Mouse (Mus musculus) midbrain, embryonic 13.5 days (tissue): Measurements from ENCODE around the gene Rhox4c. TPM values are rescaled to one million over a fixed set of nuclear protein-coding genes. Genes with fewer than 3 reads are reported as not detected.
"Not testable (repeated sequence)": the region's sequence is repeated elsewhere in the genome, so short reads cannot be mapped to it uniquely, and the experiment has no call there.

Experiments
- ATAC-seq: fragments of 200-750 bp; cut with Nextera tagmentation; 2 replicates; pipeline ENCODE4 v1.8.0; 2017; ENCODE audit warnings: mild to moderate bottlenecking, moderate TSS enrichment, moderate library complexity
- H3K27ac ChIP-seq: fragments of 300-500 bp; sonication (generic); 2 replicates; pipeline ENCODE4 v1.5.1; 2015; ENCODE audit warnings: inconsistent platforms, mild to moderate bottlenecking, moderate library complexity
- H3K27me3 ChIP-seq: fragments of 300-500 bp; sonication (generic); 2 replicates; pipeline ENCODE4 v1.6.1; 2015; ENCODE audit warnings: mild to moderate bottlenecking, inconsistent platforms
- H3K36me3 ChIP-seq: fragments of 300-500 bp; sonication (generic); 2 replicates; pipeline ENCODE4 v1.6.1; 2015; ENCODE audit warnings: mild to moderate bottlenecking, inconsistent platforms
- H3K4me1 ChIP-seq: fragments of 300-500 bp; sonication (generic); replicated peaks from 2 replicates; pipeline ENCODE4 v1.6.1; 2015; ENCODE audit warnings: inconsistent platforms
- H3K4me2 ChIP-seq: fragments of 300-500 bp; sonication (generic); replicated peaks from 2 replicates; pipeline ENCODE4 v1.6.1; 2015; ENCODE audit warnings: moderate library complexity, mild to moderate bottlenecking, inconsistent platforms
- H3K4me3 ChIP-seq: fragments of 300-500 bp; sonication (generic); replicated peaks from 2 replicates; pipeline ENCODE4 v1.5.1; 2015; ENCODE audit warnings: mild to moderate bottlenecking, inconsistent platforms
- H3K9ac ChIP-seq: fragments of 300-500 bp; sonication (generic); replicated peaks from 2 replicates; pipeline ENCODE4 v1.6.1; 2015; ENCODE audit warnings: mild to moderate bottlenecking, inconsistent platforms
- H3K9me3 ChIP-seq: fragments of 300-500 bp; sonication (generic); 2 replicates; pipeline ENCODE4 v1.6.1; 2016; ENCODE audit warnings: mild to moderate bottlenecking, inconsistent platforms
- WGBS: fragments of 180-500 bp; shearing (Covaris S2); methylation state at CpG from one replicate; pipeline ENCODE4 v1.1.7; 2015; 5-methylcytosine and 5-hydroxymethylcytosine counted together
- polyA plus RNA-seq: library from polyadenylated mRNA; unstranded; fragments of >200 nt; fragmentation: Nextera tagmentation; extraction: Ambion mirVana; gene quantifications from 2 replicates; pipeline ENCODE4 v1.2.1, GENCODE M21; 2015

Rhox4c gene
- polyA plus RNA-seq = not detected in 2 replicates

DNA sequence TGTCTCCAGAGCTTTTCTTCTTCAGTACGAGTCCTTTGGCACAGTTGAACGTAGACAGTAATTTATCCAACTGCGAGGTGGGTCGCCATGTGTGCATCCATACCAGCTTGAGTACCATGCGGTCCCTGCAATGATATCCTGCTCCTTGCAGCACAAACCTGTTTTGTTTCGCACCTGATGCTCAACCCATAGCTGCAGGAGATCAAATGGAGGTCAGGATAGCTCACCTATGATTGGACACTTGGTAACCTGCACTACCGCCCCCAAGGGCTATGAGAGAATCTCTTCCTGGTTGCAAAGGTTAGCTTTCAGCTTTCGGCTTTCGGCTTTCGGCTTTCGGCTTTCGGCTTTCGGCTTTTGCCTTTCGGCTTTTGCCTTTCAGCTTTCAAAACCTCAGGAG, at the start of gene Rhox4c:
Rhox4c (plus strand) TSS at position 301 of the 400 bp plus-strand sequence.
- not testable (repeated sequence) for H3K4me2 ChIP-seq, ATAC-seq, H3K27me3 ChIP-seq, H3K4me1 ChIP-seq, H3K27ac ChIP-seq, H3K4me3 ChIP-seq, H3K9ac ChIP-seq, H3K9me3 ChIP-seq, H3K36me3 ChIP-seq
- 93% methylated on average over 14 of the region's 14 CpGs for WGBS

DNA sequence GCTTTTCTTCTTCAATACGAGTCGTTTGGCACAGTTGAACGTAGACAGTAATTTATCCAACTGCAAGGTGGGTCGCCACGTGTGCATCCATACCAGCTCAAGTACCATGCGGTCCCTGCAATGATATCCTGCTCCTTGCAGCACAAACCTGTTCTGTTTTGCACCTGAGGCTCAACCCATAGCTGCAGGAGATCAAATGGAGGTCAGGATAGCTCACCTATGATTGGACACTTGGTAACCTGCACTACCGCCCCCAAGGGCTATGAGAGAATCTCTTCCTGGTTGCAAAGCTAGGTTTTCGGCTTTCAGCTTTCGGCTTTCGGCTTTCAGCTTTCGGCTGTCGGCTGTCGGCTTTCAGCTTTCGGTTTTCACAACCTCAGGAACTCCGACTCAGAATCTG, 47.9 kb upstream of the Rhox4c start, which contains the start of gene Rhox4b:
Rhox4b (plus strand) TSS at position 301 of the 400 bp plus-strand sequence.
- not testable (repeated sequence) for H3K27me3 ChIP-seq, H3K4me3 ChIP-seq, ATAC-seq, H3K9me3 ChIP-seq, H3K36me3 ChIP-seq, H3K4me2 ChIP-seq, H3K27ac ChIP-seq, H3K9ac ChIP-seq, H3K4me1 ChIP-seq
- WGBS = 90% methylated on average over 14 of the region's 15 CpGs

DNA sequence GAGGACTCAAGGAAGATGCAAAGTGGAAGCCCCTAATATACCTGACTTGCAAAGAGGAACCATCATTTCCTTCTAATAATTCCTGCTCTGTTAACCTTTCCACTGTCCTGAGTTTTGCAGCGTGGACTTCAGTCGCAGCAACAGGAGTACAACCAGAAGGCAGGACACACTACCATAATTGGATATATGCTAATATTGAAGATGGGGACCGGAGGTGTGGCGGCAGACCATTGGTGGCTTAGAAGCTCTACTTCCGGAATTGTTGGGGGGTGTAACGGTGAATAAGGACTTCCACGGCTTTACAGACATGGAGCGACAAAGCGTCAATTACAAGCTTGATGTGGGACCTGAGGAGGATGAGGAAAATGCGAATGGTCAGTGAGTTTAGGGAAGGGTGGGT, 26.8 kb upstream of the Rhox4c start, which contains the start of gene Rhox2c:
Rhox2c (plus strand) TSS at position 301 of the 400 bp plus-strand sequence.
- H3K9ac ChIP-seq, H3K9me3 ChIP-seq, H3K27ac ChIP-seq, H3K36me3 ChIP-seq, H3K4me1 ChIP-seq, H3K4me3 ChIP-seq, H3K27me3 ChIP-seq, ATAC-seq, H3K4me2 ChIP-seq: not testable (repeated sequence)
- WGBS = 91% methylated on average over 7 of the region's 10 CpGs

DNA sequence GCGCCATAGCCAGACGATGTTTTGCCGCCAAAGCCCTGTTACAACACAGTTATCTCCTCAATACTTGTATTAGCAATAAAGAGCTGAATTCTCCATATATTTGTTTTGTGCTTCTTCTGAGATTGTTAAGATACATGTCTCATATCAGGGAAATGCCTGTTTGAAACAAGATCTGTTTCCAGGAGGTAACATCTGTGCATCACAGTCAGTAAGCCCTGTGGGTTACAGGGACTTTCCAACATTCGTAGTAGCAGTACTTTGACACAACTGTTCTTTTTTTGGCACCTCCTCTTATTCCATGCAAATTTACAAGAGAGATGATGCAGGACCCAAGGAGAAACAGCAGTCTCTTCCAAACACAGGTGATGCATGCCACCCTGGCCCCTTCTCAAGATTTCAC, 21.9 kb upstream of the Rhox4c start, which contains the start of gene Rhox3c:
Rhox3c (plus strand) TSS at position 301 of the 400 bp plus-strand sequence.
- H3K27me3 ChIP-seq, ATAC-seq, H3K4me3 ChIP-seq, H3K27ac ChIP-seq, H3K9ac ChIP-seq, H3K36me3 ChIP-seq, H3K4me2 ChIP-seq, H3K4me1 ChIP-seq, H3K9me3 ChIP-seq: not testable (repeated sequence)
- WGBS = 95% methylated on average over 3 of the region's 4 CpGs

DNA sequence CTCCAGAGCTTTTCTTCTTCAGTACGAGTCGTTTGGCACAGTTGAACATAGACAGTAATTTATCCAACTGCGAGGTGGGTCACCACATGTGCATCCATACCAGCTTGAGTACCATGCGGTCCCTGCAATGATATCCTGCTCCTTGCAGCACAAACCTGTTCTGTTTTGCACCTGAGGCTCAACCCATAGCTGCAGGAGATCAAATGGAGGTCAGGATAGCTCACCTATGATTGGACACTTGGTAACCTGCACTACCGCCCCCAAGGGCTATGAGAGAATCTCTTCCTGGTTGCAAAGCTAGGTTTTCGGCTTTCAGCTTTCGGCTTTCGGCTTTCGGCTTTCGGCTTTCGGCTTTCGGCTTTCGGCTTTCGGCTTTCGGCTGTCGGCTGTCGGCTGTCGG, 33.9 kb downstream of the Rhox4c start, which contains the start of gene Rhox4d:
Rhox4d (plus strand) TSS at position 301 of the 400 bp plus-strand sequence.
- H3K27ac ChIP-seq, H3K4me1 ChIP-seq, H3K27me3 ChIP-seq, H3K9ac ChIP-seq, H3K9me3 ChIP-seq, ATAC-seq, H3K36me3 ChIP-seq, H3K4me2 ChIP-seq, H3K4me3 ChIP-seq: not testable (repeated sequence)
- WGBS = 88% methylated on average over 16 of the region's 18 CpGs

DNA sequence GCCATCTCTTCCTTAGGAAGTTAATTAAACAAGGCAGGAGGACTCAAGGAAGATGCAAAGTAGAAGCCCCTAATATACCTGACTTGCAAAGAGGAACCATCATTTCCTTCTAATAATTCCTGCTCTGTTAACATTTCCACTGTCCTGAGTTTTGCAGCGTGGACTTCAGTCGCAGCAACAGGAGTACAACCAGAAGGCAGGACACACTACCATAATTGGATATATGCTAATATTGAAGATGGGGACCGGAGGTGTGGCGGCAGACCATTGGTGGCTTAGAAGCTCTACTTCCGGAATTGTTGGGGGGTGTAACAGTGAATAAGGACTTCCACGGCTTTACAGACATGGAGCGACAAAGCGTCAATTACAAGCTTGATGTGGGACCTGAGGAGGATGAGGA, 50.0 kb downstream of the Rhox4c start, which contains the start of gene Rhox2e:
Rhox2e (plus strand) TSS at position 301 of the 400 bp plus-strand sequence.
- H3K9me3 ChIP-seq, H3K4me3 ChIP-seq, H3K27ac ChIP-seq, H3K4me2 ChIP-seq, H3K36me3 ChIP-seq, H3K9ac ChIP-seq, ATAC-seq, H3K27me3 ChIP-seq, H3K4me1 ChIP-seq: not testable (repeated sequence)
- 92% methylated on average over 2 of the region's 8 CpGs for WGBS

Other genes with a start within 250 kb of the Rhox4c start
- gene Rhox2a, start 235.4 kb upstream of the Rhox4c start, polyA plus RNA-seq = not detected in 2 replicates
- gene Rhox3a, start 230.4 kb upstream of the Rhox4c start, polyA plus RNA-seq = not detected in 2 replicates
- not detected in 2 replicates for gene Rhox4a, start 215.0 kb upstream of the Rhox4c start, polyA plus RNA-seq
- not detected in 2 replicates for gene Rhox3a2, start 100.3 kb upstream of the Rhox4c start, polyA plus RNA-seq
- gene Rhox4a2, start 89.5 kb upstream of the Rhox4c start, polyA plus RNA-seq = not detected in 2 replicates
- not detected in 2 replicates for gene Rhox2b, start 68.3 kb upstream of the Rhox4c start, polyA plus RNA-seq
- gene Rhox4b, start 47.8 kb upstream of the Rhox4c start, polyA plus RNA-seq = not detected in 2 replicates
- not detected in 2 replicates for gene Rhox2c, start 26.7 kb upstream of the Rhox4c start, polyA plus RNA-seq
- gene Rhox3c, start 21.8 kb upstream of the Rhox4c start, polyA plus RNA-seq = not detected in 2 replicates
- not detected in 2 replicates for gene Rhox2d, start 13.1 kb downstream of the Rhox4c start, polyA plus RNA-seq
- gene Rhox4d, start 34.0 kb downstream of the Rhox4c start, polyA plus RNA-seq = not detected in 2 replicates
- gene Rhox2e, start 50.1 kb downstream of the Rhox4c start, polyA plus RNA-seq = not detected in 2 replicates
- gene Rhox3e, start 61.7 kb downstream of the Rhox4c start, polyA plus RNA-seq = not detected in 2 replicates
- not detected in 2 replicates for gene Rhox4e, start 77.1 kb downstream of the Rhox4c start, polyA plus RNA-seq
- not detected in 2 replicates for gene Rhox2f, start 91.1 kb downstream of the Rhox4c start, polyA plus RNA-seq
- gene Rhox3f, start 100.7 kb downstream of the Rhox4c start, polyA plus RNA-seq = not detected in 2 replicates
- gene Rhox4f, start 127.4 kb downstream of the Rhox4c start, polyA plus RNA-seq = not detected in 2 replicates
- gene Rhox3g, start 148.3 kb downstream of the Rhox4c start, polyA plus RNA-seq = not detected in 2 replicates
- gene Rhox2g, start 163.1 kb downstream of the Rhox4c start, polyA plus RNA-seq = not detected in 2 replicates
- not detected in 2 replicates for gene Rhox4g, start 171.0 kb downstream of the Rhox4c start, polyA plus RNA-seq
- not detected in 2 replicates for gene Rhox3h, start 188.4 kb downstream of the Rhox4c start, polyA plus RNA-seq
- not detected in 2 replicates for gene Rhox2h, start 192.9 kb downstream of the Rhox4c start, polyA plus RNA-seq